Mouse (Mus musculus) CD4-positive naive resting alpha-beta T cell, adult 76 days (primary cell): Measurements from ENCODE around the gene Stom. TPM values are rescaled to one million over a fixed set of nuclear protein-coding genes. Genes with fewer than 3 reads are reported as not detected.

ENCODE experiments used
- total RNA-seq: library from RNA; stranded (reverse); gene quantifications from one replicate; pipeline ENCODE4 v1.2.4, GENCODE M21; 2023

Stom gene
- 4.4 TPM for total RNA-seq

DNA sequence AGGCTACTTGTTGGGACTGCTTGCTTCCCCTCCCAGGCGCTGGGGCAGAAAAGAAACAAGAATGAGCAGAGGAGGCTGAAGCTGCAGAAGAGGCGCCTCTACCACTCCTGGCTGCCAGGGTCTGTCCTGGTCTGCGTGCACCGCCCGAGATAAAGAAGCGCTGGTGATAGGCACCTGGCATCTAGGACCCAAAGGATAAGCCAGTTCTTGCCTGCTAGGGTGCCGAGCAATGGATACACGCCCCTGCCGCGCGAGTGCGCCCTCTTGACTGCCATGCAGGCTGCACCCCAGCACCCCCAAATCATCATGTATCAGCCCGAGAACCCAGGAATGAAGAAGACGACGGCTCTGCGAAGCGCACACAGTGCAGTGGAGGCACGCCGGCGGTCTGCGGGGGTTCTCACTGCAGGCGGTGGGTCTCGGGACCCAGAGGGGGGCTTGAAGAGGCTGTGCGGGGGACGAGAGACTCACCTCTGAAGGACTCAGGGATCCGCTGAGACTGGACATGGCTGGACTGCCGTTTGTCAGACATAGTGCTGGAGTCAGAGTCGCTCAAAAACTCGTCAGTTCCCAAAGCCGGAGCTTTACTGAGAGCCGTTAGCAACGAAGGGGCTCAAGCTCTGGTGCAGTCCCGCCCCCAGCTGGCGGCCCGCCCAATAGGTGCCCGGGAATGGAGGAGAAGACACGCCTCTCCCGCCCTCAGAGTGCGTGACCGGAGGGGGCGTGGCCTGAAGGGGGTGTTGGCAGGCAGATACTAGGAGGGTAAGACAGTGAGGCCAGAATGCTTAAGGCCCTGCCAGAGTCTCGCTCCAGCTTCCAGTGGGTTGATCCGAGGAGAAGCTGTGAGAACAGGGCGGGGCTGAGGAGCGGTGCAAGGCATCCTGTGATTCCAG, at the start of gene Stom:
Gene Stom (minus strand): TSS at position 589 of the 893 bp plus-strand sequence.

DNA sequence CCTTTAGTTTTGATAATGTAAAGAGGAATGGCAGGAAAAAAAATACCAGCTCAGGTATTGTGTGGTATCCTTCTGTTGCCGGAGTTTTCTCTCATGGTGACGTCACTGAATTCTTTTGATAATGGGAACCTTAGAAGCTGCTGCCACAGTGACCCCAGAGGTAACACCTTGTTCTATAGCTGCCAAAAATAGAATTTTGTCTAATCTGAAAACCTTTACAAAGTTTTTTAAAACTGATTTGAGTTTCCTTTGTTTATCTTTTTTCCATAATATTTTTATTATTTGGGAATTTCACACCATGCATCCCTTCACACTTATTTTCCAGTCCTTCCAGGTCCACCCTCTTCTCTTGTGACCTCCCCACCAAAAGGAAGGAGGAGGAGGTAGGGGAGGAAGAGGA, 30.9 kb upstream of the Stom start, which contains the start of gene 4930568D16Rik:
Gene 4930568D16Rik (minus strand): TSS at position 101 of the 400 bp plus-strand sequence.

Other genes with a start within 250 kb of the Stom start
- gene AI182371, start 235.4 kb downstream of the Stom start, total RNA-seq: 0.59 TPM
- 108 TPM for gene Cntrl, start 227.5 kb downstream of the Stom start, total RNA-seq
- gene Rab14, start 135.9 kb downstream of the Stom start, total RNA-seq: 210 TPM
- gene Gsn, start 80.6 kb downstream of the Stom start, total RNA-seq: 22.5 TPM
- not detected for gene 4930568D16Rik, start 30.8 kb upstream of the Stom start, total RNA-seq
- gene 4930402F06Rik, start 60.2 kb upstream of the Stom start, total RNA-seq: not detected
- 13.3 TPM for gene Ggta1, start 126.3 kb upstream of the Stom start, total RNA-seq
- 1.2 TPM for gene Dab2ip, start 221.3 kb upstream of the Stom start, total RNA-seq